Mouse (Mus musculus): ENCODE data around the gene Calm3.

DNA sequence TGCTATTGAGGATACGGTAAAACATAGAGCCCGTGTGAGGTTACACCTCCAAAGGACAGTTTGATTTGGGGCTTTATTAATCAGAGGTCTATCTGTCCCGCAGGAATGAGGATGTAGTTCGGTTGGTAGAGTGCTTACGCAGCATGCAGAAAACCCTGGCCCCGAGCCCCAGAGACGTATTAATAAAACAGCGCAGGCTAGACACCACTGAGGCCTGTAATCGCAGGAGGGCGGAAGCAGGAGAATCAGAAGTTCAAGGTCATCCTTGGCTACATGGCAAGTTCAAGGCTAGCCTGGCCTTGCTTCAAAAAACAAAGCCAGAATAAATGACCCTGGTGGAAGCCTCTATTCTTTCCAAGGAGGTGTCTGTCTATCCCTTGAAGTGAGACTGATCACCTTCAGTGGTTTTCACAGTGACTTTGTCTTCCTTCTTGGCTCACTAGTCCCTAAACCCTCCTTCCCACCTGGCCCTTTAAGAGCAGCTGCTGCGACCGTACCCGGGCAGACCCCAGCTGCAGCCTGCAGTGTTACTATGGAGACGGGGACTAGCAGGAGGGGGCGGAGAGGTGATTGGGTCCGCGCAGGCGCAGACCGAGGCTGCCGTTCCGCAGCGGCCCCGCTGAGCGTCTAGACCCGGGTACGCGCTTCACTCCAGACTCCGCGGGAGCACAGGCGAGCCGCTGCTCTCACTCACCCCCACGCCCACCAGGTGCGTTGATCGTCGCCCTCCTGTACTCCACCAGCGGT, 20.3 kb upstream of the Calm3 start, which contains the start of gene Pnmal2:
- TF ChIP-seq CTCF (IDR thresholded peaks at IDR 0.05; ENCODE audit: low read depth): no peak
- no peak for TF ChIP-seq EP300 (IDR thresholded peaks at IDR 0.05; ENCODE audit: low read depth)
